Mouse (Mus musculus): ENCODE data around the gene Gm11077. TPM values are rescaled to one million over a fixed set of nuclear protein-coding genes. Genes with fewer than 3 reads are reported as not detected.

Gm11077 gene
- polyA plus RNA-seq, 1 experiment from 2014 or later = not detected

DNA sequence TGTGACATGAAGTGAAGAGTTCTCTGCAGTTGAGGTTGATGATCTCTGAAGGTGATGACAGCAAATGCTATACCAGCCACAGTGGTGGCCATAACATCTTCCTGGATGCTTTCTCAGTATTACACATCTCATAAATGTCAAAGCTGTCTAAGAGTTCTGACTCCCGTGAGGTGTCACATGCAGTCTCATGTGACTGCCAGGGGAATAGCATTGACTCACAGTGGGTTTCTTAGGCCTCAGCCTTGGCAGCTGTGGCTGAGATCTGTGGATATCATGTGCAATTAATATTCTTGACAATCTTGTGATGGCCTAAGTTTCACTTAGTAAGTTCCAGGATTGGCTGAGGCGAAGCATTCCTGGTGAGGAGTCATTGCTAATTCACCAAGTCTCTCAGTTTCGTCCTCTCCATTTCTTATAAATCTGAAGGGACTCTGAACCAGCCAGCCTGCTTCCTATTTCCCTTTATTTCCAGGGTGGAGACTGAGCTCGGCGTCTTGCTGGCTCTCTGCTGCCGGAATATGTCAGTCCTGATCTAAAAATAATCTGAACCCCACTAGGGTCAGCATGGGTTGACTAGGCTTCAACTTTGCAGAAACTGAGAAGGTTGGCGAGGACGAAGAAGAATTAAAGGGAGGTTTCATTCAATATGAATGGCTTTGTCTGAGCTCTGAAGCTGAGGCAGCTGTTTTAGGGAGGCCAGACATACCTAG is 21.4 kb downstream of the Gm11077 start:
- no peak for ATAC-seq (replicated peaks; ENCODE audit: low FRiP score)
- 62% methylated on average over 8 of the region's 8 CpGs for WGBS
- no peaks in the 10 kb centered on the region; the same call in 1 of the 2 replicates for H3K9me3 ChIP-seq (replicated peaks)
- H3K36me3 ChIP-seq = no peaks in the 10 kb centered on the region
- H3K27me3 ChIP-seq = no peaks in the 10 kb centered on the region
- H3K4me1 ChIP-seq = no peaks in the 10 kb centered on the region
- no peak overlapping the region for H3K4me3 ChIP-seq (replicated peaks)
- no peak overlapping the region for H3K9ac ChIP-seq
- H3K4me2 ChIP-seq = no peak overlapping the region
- H3K27ac ChIP-seq = peak overlapping the region; percentile 38

DNA sequence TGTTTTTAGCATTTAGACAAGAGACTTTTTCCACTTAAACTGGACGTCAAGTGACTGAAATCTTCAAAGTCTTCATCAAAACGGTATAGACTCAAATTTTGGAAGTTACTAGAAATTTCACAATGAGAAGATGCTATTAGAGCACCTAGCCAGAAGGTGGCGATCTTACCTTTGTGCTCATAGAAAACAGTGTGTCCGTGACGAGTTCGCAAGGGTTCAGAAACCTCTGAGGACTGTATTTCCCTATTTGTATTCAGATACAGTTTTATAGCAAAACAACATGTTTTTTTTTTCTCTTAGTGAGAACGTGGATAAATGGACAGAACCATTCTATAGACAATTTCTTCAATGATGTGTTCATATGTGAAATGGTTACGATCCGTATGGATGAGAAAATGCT is 37.3 kb downstream of the Gm11077 start:
- Histone ChIP-seq H3K4me3 (replicated peaks) (no peak overlapping the region), H3K36me3 (no peaks in the 10 kb centered on the region), H3K4me1 (peaks cover 13% of the 10 kb centered on the region; the same call in 1 of the 2 replicates), H3K9ac (no peak overlapping the region), H3K4me2 (no peak overlapping the region), H3K9me3 (replicated peaks) (no peaks in the 10 kb centered on the region), H3K27ac (no peak overlapping the region), H3K27me3 (no peaks in the 10 kb centered on the region)
- WGBS = 40% methylated on average over 9 of the region's 9 CpGs
- ATAC-seq (replicated peaks; ENCODE audit: low FRiP score) = no peak

DNA sequence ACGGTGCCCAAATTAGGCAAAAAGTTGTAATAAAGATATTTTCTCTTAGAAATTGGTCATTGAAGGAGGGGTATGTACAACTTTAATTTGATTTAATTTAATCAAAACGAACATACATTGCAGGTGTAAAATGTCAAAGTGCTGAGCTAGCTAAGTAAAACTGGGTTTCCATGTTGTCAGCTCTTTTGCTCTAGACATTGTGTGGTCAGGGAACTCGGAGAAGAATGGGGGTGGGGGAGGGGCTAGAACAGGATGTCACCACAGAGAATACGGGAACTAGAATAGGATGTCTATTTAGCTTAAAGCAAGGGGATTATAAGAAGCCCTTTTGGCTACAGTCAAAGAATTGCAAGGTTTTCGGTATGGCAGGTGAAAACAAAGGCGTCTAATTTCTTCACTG is 38.2 kb downstream of the Gm11077 start:
- Histone ChIP-seq H3K9me3 (replicated peaks) (no peaks in the 10 kb centered on the region), H3K4me1 (peaks cover 13% of the 10 kb centered on the region; the same call in 1 of the 2 replicates)
- WGBS = 63% methylated on average over 6 of the region's 6 CpGs

DNA sequence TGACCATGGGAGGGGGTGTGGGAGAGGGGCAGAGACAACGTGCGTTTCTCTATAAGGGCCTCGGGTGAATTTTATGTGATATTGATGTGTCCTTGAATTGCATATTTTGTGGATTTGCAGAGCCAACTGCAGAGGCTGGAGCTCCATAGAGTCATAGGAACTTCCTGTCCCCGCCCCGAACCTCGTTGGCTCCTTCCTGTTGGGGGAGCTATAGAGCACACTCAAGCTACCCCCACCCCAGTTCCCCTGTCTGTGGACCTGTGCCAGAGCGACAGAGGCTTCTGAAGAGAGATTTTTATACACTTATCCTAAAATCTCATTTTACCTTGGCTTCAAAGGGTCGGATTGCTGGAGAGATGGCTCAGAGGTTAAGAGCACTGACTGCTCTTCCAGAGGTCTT is 39.1 kb downstream of the Gm11077 start:
- no peak overlapping the region for H3K9ac ChIP-seq
- 75% methylated on average over 8 of the region's 8 CpGs for WGBS
- no peaks in the 10 kb centered on the region for H3K27me3 ChIP-seq
- no peak for ATAC-seq (replicated peaks; ENCODE audit: low FRiP score)
- H3K4me2 ChIP-seq = no peak overlapping the region
- H3K9me3 ChIP-seq (replicated peaks) = no peaks in the 10 kb centered on the region
- no peaks in the 10 kb centered on the region for H3K36me3 ChIP-seq
- H3K4me1 ChIP-seq = peaks cover 13% of the 10 kb centered on the region; the same call in 1 of the 2 replicates
- no peak overlapping the region for H3K4me3 ChIP-seq (replicated peaks)
- no peak overlapping the region for H3K27ac ChIP-seq

More for the DNA sequence above, 38.2 kb downstream of the Gm11077 start:
- H3K27ac ChIP-seq = no peak overlapping the region
- no peak overlapping the region for H3K9ac ChIP-seq
- no peaks in the 10 kb centered on the region for H3K27me3 ChIP-seq
- no peak for ATAC-seq (replicated peaks; ENCODE audit: low FRiP score)
- H3K4me3 ChIP-seq (replicated peaks) = no peak overlapping the region
- H3K36me3 ChIP-seq = no peaks in the 10 kb centered on the region
- H3K4me2 ChIP-seq = no peak overlapping the region

DNA sequence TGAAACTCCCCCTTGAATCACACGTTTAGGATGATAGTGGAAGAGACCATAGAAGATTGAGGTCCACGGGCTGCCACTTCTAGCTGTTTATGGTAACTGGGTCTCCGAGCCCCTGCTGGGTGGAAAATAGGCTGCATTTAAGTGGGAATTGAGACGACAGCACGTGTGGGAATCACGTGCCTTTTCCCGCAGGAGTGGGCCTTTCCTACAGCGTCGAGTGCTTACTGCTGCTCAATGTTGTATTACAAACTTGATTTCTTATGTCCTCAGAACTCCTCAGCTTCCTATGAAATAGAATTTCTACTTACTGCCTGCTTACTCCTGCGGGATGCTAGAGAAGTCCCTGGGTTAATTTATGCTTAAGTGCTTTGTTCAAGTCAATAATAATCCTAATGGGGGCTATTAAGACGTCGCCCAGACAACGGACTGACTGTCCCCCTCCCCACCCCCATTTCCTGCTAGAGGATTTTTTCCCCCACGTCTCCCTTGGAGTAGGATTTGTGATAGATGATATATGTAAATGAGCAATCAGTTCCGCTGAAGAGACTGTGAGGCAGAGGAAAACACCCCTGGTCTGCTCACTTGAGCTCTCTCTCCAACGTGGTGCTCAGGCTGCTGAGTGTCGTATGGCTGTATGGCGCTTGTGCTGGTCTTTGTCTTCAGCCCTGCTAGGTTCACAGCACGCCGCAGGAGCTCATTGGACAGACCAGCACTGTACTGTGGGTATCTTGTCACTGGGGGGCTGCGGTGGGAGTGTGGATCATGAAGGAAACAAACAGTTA is 40.0 kb downstream of the Gm11077 start:
- Histone ChIP-seq H3K4me3 (replicated peaks) (no peak overlapping the region), H3K27me3 (no peaks in the 10 kb centered on the region), H3K4me2 (no peak overlapping the region), H3K9ac (no peak overlapping the region), H3K27ac (no peak overlapping the region), H3K9me3 (replicated peaks) (no peaks in the 10 kb centered on the region), H3K4me1 (peaks cover 13% of the 10 kb centered on the region; the same call in 1 of the 2 replicates), H3K36me3 (no peaks in the 10 kb centered on the region)
- 44% methylated on average over 21 of the region's 21 CpGs for WGBS
- ATAC-seq (replicated peaks; ENCODE audit: low FRiP score) = peak; percentile 38; the same call in 1 of the 2 replicates

DNA sequence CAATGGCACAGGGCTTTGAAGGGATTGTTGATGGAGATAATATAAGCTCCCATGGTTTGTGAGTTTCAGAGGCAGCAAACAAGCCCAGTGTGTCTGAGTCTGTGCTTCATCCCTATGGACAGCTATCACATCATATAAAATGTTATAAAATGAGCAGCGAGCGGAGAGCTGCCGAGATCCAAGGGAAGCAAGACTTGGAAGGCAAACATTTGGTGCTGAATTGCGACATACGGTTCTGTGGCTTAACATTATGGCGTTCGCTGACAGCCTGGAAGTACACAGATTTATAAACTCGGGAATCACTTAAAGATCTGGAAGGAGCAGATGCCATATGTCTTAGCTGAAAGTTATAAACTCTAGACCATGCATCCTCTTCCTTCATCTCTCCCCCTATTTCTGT is 47.2 kb downstream of the Gm11077 start:
- ATAC-seq (replicated peaks; ENCODE audit: low FRiP score) = no peak
- Histone ChIP-seq H3K27ac (no peak overlapping the region), H3K9me3 (replicated peaks) (no peaks in the 10 kb centered on the region)

DNA sequence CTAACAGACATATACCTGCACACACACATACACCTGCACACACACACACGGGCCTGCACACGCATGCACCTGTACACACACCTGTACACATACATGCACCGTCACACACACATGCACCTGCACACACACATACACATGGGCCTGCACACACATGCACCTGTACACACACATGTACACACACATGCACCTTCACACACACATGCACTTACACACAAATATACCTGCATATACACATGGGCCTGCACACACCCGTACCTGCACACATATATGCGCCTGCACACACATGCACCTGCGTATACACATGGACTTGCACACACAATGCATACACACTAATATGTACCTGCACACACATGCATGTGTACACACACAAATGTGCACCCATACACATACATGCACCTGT is 53.4 kb downstream of the Gm11077 start:
- no peaks in the 10 kb centered on the region for H3K9me3 ChIP-seq (replicated peaks)
- H3K4me2 ChIP-seq = no peak overlapping the region
- peaks cover 9% of the 10 kb centered on the region for H3K4me1 ChIP-seq
- no peaks in the 10 kb centered on the region for H3K36me3 ChIP-seq
- H3K27me3 ChIP-seq = no peaks in the 10 kb centered on the region
- H3K9ac ChIP-seq = no peak overlapping the region
- no peak overlapping the region for H3K4me3 ChIP-seq (replicated peaks)
- ATAC-seq (replicated peaks; ENCODE audit: low FRiP score) = 0 out of 2 replicates have a peak, but pooled peaks have one; percentile 12
- no peak overlapping the region for H3K27ac ChIP-seq
- 96% methylated on average over 6 of the region's 6 CpGs for WGBS

More for the DNA sequence above, 47.2 kb downstream of the Gm11077 start:
- WGBS = 70% methylated on average over 8 of the region's 8 CpGs
- Histone ChIP-seq H3K4me3 (replicated peaks) (no peak overlapping the region), H3K27me3 (no peaks in the 10 kb centered on the region), H3K4me2 (no peak overlapping the region), H3K9ac (no peak overlapping the region), H3K4me1 (no peaks in the 10 kb centered on the region), H3K36me3 (no peaks in the 10 kb centered on the region)

DNA sequence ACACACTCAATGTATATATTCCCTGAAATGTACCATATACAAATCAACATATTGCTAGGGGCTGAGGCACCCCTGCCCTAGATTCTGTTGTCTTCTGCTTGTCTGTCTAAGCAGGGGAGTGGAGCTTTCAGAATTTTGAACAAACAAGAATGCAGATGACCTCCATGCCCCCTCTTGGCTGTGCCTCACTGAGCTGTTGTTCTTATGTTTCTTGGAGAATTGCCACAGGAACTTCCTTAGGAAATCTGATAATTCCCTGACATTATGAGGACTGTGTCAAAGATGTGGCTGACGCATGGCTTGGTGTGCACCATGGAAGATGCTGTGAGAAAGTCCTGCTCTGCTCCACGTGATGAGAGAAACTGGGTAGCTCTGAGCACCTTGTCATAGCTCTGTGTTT is 57.0 kb downstream of the Gm11077 start:
- WGBS = 19% methylated on average over 2 of the region's 2 CpGs
- Histone ChIP-seq H3K9ac (no peak overlapping the region), H3K36me3 (no peaks in the 10 kb centered on the region), H3K4me1 (peaks cover 9% of the 10 kb centered on the region), H3K27ac (peak overlapping the region; percentile 24; the same call in 1 of the 2 replicates), H3K4me2 (no peak overlapping the region), H3K27me3 (no peaks in the 10 kb centered on the region), H3K4me3 (replicated peaks) (no peak overlapping the region), H3K9me3 (replicated peaks) (no peaks in the 10 kb centered on the region)
- peak; percentile 57; the same call in 1 of the 2 replicates for ATAC-seq (replicated peaks; ENCODE audit: low FRiP score)

DNA sequence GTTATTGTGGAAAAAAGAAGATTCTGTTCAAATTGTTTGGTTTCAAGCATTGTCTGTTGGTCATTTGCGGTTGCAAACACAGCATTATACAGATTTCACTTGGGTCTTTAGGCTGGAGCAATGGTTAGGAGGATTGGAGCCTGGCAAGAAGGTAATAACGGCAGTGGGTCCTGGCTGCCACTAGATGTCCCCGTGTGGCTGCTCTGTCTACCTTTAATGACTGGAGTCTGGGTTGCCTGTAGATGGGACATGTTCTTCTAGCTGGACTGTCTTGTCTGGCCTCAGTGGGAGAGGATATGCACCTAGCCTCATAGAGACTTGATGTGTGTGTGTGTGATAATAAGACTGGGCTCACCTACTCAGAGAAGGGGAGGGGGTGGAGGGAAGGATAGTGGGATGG is 60.8 kb downstream of the Gm11077 start:
- H3K9ac ChIP-seq = no peak overlapping the region
- no peak overlapping the region for H3K27ac ChIP-seq
- no peak overlapping the region for H3K4me2 ChIP-seq
- no peaks in the 10 kb centered on the region for H3K36me3 ChIP-seq
- 36% methylated on average over 3 of the region's 3 CpGs for WGBS
- no peaks in the 10 kb centered on the region for H3K27me3 ChIP-seq
- no peak overlapping the region for H3K4me3 ChIP-seq (replicated peaks)
- H3K4me1 ChIP-seq = peaks cover 9% of the 10 kb centered on the region
- no peaks in the 10 kb centered on the region for H3K9me3 ChIP-seq (replicated peaks)
- 0 out of 2 replicates have a peak, but pooled peaks have one; percentile 71 for ATAC-seq (replicated peaks; ENCODE audit: low FRiP score)

DNA sequence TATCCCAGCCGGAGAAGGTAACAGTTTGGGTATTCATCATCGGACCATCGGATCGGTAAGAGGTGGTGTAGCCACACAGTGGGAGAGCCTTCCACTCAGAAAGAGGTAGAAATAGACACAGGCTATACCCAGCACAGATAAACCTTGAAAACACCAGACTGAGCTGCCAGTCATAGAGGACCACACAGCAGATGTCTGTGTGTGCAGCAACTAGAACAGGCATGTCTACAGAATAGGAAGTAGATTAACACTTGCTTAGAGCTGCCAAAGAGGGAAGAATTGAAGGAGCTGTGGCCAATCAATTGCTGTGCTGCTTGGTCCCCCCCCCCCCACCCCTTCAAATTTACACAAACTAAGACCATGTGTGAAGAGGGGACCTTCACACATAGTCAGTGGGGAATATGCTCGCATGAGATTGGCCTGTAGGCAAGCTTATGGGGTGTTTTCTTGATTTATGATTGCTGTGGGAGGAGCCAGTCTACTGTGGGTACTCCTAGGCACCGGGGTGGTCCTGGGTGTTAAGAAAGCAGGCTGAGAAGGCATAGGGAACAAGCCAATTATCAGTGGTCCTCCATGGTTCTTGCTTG is 64.7 kb downstream of the Gm11077 start:
- H3K27ac ChIP-seq = no peak overlapping the region
- no peak overlapping the region for H3K9ac ChIP-seq
- no peak overlapping the region for H3K4me3 ChIP-seq (replicated peaks)
- no peaks in the 10 kb centered on the region; the same call in 1 of the 2 replicates for H3K9me3 ChIP-seq (replicated peaks)
- no peaks in the 10 kb centered on the region for H3K4me1 ChIP-seq
- H3K36me3 ChIP-seq = no peaks in the 10 kb centered on the region
- H3K27me3 ChIP-seq = no peaks in the 10 kb centered on the region
- H3K4me2 ChIP-seq = no peak overlapping the region
- no peak for ATAC-seq (replicated peaks; ENCODE audit: low FRiP score)
- WGBS = 90% methylated on average over 6 of the region's 6 CpGs

DNA sequence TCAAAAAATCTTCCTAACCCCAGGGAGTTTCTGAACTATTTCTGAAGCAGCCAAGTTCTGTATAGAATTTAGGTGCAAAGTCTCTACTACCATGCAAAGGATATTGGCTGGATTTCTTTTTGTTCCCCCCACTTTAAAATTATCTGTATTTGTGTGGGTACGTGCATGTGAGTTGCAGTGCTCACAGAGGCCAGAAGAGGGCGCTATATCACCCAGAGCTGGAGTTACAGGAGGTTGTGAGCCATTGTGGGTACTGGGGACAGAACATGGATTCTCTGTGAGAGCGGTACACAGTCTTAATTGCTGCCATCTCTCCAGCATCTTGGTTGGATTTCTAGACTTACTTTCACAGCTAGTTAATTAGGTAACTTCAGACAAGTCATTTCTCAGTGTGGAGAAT is 69.8 kb downstream of the Gm11077 start:
- Histone ChIP-seq H3K36me3 (no peaks in the 10 kb centered on the region), H3K4me3 (replicated peaks) (no peak overlapping the region), H3K4me2 (no peak overlapping the region), H3K27me3 (no peaks in the 10 kb centered on the region), H3K4me1 (no peaks in the 10 kb centered on the region), H3K9me3 (replicated peaks) (no peaks in the 10 kb centered on the region; the same call in 1 of the 2 replicates), H3K27ac (no peak overlapping the region), H3K9ac (no peak overlapping the region)
- ATAC-seq (replicated peaks; ENCODE audit: low FRiP score) = no peak
- WGBS = 74% methylated on average over 3 of the region's 3 CpGs

Data from kidney, embryonic 15.5 days (tissue).